Mouse (Mus musculus) liver, embryonic 11.5 days (tissue): ENCODE measurements at regions not wholly inside any gene's neighbourhood (a gene's known extent, or its start where the extent isn't known, plus 50 kb on each side); places are given as distances from the start of the nearest gene placed in this dataset.

ENCODE experiments used
- ATAC-seq: fragments of 200-750 bp; cut with Nextera tagmentation; replicated peaks from 2 replicates; pipeline ENCODE4 v1.8.0; 2017; ENCODE audit warnings: moderate number of reproducible peaks, mild to moderate bottlenecking, moderate TSS enrichment, moderate library complexity; ENCODE audit not compliant: low FRiP score
- DNase-seq: peaks from one replicate; pipeline ENCODE4 v3.0.0-alpha.2; 2017; ENCODE audit warnings: low spot score
- H3K27ac ChIP-seq: fragments of 300-500 bp; sonication (generic); 2 replicates; pipeline ENCODE4 v1.5.1; 2014; ENCODE audit warnings: mild to moderate bottlenecking, low read depth, low read length, control low read depth
- H3K27me3 ChIP-seq: fragments of 300-500 bp; sonication (generic); replicated peaks from 2 replicates; pipeline ENCODE4 v1.6.1; 2014; ENCODE audit warnings: low read length, mixed read lengths; ENCODE audit not compliant: control insufficient read depth, insufficient read depth
- H3K36me3 ChIP-seq: fragments of 300-500 bp; sonication (generic); 2 replicates; pipeline ENCODE4 v1.6.1; 2014; ENCODE audit warnings: mild to moderate bottlenecking, low read length, moderate library complexity, mixed read lengths; ENCODE audit not compliant: control insufficient read depth, insufficient read depth
- H3K4me1 ChIP-seq: fragments of 300-500 bp; sonication (generic); replicated peaks from 2 replicates; pipeline ENCODE4 v1.6.1; 2014; ENCODE audit warnings: low read length, mixed read lengths; ENCODE audit not compliant: control insufficient read depth, insufficient read depth
- H3K4me2 ChIP-seq: fragments of 300-500 bp; sonication (generic); 2 replicates; pipeline ENCODE4 v1.6.1; 2014; ENCODE audit warnings: mild to moderate bottlenecking, control low read depth, moderate library complexity
- H3K4me3 ChIP-seq: fragments of 300-500 bp; sonication (generic); 2 replicates; pipeline ENCODE4 v1.5.1; 2014; ENCODE audit warnings: low read depth, low read length, control low read depth
- H3K9ac ChIP-seq: fragments of 300-500 bp; sonication (generic); 2 replicates; pipeline ENCODE4 v1.6.1; 2014; ENCODE audit warnings: low read depth, low read length, control low read depth
- H3K9me3 ChIP-seq: fragments of 300-500 bp; sonication (generic); 2 replicates; pipeline ENCODE4 v1.6.1; 2016; ENCODE audit warnings: low read length, inconsistent platforms, mixed read lengths; ENCODE audit not compliant: control insufficient read depth
- WGBS: fragments of 180-500 bp; shearing (Covaris S2); extraction: QIAGEN DNeasy Blood & Tissue Kit; methylation state at CpG from one replicate; pipeline ENCODE4 v1.1.7; 2014; 5-methylcytosine and 5-hydroxymethylcytosine counted together

GRCm38 (mm10) chr9:41590164-41590563 is 428.7 kb upstream of the Ubash3b start:
- no peak overlapping the region for H3K9ac ChIP-seq
- ATAC-seq (no peak), DNase-seq (no peak)
- no peak overlapping the region for H3K4me2 ChIP-seq
- H3K27ac ChIP-seq, result no peak overlapping the region
- 0 out of 2 replicates have a peak, but pooled peaks cover 2% of the 10 kb centered on the region for H3K36me3 ChIP-seq
- H3K4me1 ChIP-seq, result no peaks in the 10 kb centered on the region
- H3K9me3 ChIP-seq, result no peaks in the 10 kb centered on the region
- H3K27me3 ChIP-seq, result no peaks in the 10 kb centered on the region
- no peak overlapping the region for H3K4me3 ChIP-seq
- 88% methylated on average over 4 of the region's 4 CpGs for WGBS

GRCm38 (mm10) chr9:41588466-41589425 is 427.2 kb upstream of the Ubash3b start:
- no peaks in the 10 kb centered on the region for H3K4me1 ChIP-seq
- H3K4me2 ChIP-seq, result no peak overlapping the region
- 74% methylated on average over 9 of the region's 9 CpGs for WGBS
- H3K9me3 ChIP-seq, result no peaks in the 10 kb centered on the region
- ATAC-seq, result no peak
- no peak overlapping the region for H3K27ac ChIP-seq
- H3K36me3 ChIP-seq, result 0 out of 2 replicates have a peak, but pooled peaks cover 2% of the 10 kb centered on the region
- H3K9ac ChIP-seq, result no peak overlapping the region
- H3K27me3 ChIP-seq, result no peaks in the 10 kb centered on the region
- DNase-seq, result no peak
- H3K4me3 ChIP-seq, result no peak overlapping the region

GRCm38 (mm10) chr9:41587762-41588161 is 426.3 kb upstream of the Ubash3b start:
- Histone ChIP-seq H3K4me2 (no peak overlapping the region), H3K9ac (no peak overlapping the region), H3K9me3 (no peaks in the 10 kb centered on the region), H3K4me1 (no peaks in the 10 kb centered on the region), H3K4me3 (no peak overlapping the region), H3K27me3 (no peaks in the 10 kb centered on the region), H3K36me3 (0 out of 2 replicates have a peak, but pooled peaks cover 2% of the 10 kb centered on the region), H3K27ac (no peak overlapping the region)
- DNase-seq, result no peak
- WGBS, result 63% methylated on average over 4 of the region's 4 CpGs
- ATAC-seq, result no peak

DNA sequence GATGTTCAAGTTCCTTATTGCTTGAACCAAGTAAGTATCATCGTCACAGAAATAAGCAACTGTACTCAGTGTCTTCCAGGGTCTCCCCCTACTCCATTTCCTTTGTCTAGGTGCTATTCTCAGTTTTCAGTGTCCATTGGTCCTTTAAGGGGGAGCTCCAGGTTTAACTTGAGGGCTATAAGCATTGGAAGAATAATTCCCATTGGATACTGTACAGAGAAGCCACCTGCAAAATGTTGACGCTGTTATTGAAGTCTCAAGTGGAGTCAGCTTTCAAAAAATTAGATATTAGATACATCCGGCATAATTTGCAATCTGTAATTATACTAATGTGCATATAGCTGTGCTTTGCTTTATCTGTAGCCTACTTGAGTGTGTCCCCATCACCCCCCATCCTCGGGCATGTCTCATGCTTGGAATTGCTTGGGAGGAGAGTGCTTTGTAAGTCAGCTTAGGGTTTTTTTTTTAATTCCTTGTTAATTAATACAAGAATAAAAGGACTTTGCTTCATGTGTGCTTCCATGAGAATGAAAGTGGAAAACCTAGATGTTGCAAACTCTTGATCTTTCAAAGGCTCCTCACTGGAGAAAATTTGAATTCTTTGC is 425.6 kb upstream of the Ubash3b start:
- H3K27me3 ChIP-seq, result no peaks in the 10 kb centered on the region
- H3K4me2 ChIP-seq, result no peak overlapping the region
- DNase-seq, result no peak
- H3K4me1 ChIP-seq, result no peaks in the 10 kb centered on the region
- H3K36me3 ChIP-seq, result 0 out of 2 replicates have a peak, but pooled peaks cover 2% of the 10 kb centered on the region
- no peak overlapping the region for H3K9ac ChIP-seq
- H3K27ac ChIP-seq, result no peak overlapping the region
- no peak for ATAC-seq
- no peak overlapping the region for H3K4me3 ChIP-seq
- 76% methylated on average over 4 of the region's 4 CpGs for WGBS
- no peaks in the 10 kb centered on the region for H3K9me3 ChIP-seq

DNA sequence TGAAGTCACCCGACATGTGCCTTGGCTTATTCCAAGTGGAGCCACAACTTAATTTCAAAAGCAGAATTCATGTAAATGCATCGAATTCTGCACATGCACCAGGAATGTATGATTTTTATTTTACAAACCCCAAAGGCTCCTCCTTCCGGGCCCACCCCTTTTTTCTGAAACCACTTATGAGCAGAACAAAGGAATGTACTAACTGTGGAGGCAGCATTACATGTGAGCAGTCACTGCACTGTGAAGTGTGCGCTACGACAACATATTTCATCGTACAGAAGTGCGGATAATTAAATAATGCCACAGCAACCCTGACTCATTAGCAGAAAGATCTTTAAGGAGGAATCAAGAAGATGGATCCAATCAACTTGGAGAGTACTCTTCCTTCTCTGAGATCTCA is 424.8 kb upstream of the Ubash3b start:
- Histone ChIP-seq H3K4me3 (no peak overlapping the region), H3K4me2 (no peak overlapping the region), H3K27ac (no peak overlapping the region), H3K4me1 (no peaks in the 10 kb centered on the region), H3K9ac (no peak overlapping the region), H3K9me3 (no peaks in the 10 kb centered on the region), H3K36me3 (0 out of 2 replicates have a peak, but pooled peaks cover 2% of the 10 kb centered on the region), H3K27me3 (no peaks in the 10 kb centered on the region)
- no peak for DNase-seq
- no peak for ATAC-seq
- 80% methylated on average over 7 of the region's 7 CpGs for WGBS

- Histone ChIP-seq H3K9ac (no peak overlapping the region), H3K4me2 (peak overlapping the region; percentile 23; the same call in 1 of the 2 replicates), H3K4me3 (no peak overlapping the region), H3K4me1 (no peaks in the 10 kb centered on the region), H3K36me3 (0 out of 2 replicates have a peak, but pooled peaks cover 2% of the 10 kb centered on the region), H3K27me3 (peaks cover under 1% of the 10 kb centered on the region; the same call in 1 of the 2 replicates), H3K9me3 (no peaks in the 10 kb centered on the region), H3K27ac (no peak overlapping the region)
- DNase-seq (no peak), ATAC-seq (no peak)
- 67% methylated on average over 5 of the region's 5 CpGs for WGBS
Observed at GRCm38 (mm10) chr9:41585771-41586170, 424.3 kb upstream of the Ubash3b start.

- 0 out of 2 replicates have a peak overlapping the region, but pooled peaks have one; percentile 1 for H3K4me3 ChIP-seq
- H3K4me1 ChIP-seq, result no peaks in the 10 kb centered on the region
- H3K27me3 ChIP-seq, result peaks cover 3% of the 10 kb centered on the region; the same call in 1 of the 2 replicates
- WGBS, result 64% methylated on average over 7 of the region's 7 CpGs
- no peaks in the 10 kb centered on the region for H3K9me3 ChIP-seq
- no peak for DNase-seq
- no peaks in the 10 kb centered on the region for H3K36me3 ChIP-seq
- ATAC-seq, result no peak
- no peak overlapping the region for H3K27ac ChIP-seq
- H3K4me2 ChIP-seq, result peak overlapping the region; percentile 45
- H3K9ac ChIP-seq, result no peak overlapping the region
Observed at GRCm38 (mm10) chr9:41585012-41585411, 423.5 kb upstream of the Ubash3b start.

DNA sequence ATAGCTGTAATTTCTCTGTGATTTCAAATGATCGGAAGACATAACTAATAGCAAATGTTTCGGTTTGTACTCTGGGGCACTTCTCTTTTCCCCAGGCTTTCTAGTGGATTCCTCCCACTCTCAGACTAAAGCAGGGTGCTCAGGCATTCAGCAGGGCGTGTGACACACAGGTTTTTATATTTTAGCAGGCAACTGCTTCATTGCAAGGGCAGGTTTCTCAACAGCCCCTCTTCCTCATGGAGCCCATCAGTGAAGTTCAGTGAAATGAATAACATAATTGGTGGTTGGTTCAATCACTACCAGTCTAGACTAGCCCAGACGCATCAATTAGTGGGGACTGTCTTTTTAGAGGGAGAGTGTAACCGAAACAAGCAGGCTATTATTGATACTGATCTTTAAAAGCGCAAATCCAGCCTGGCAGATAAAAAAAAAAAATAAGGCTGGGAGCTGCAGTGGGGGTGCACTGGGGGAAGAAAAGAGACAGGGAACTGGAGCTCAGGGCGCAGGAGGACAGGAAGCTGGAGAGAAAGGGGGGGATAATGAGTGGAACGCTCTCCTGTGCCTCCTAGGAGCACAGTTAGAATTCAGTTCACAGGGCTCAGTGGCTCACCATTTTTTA is 422.3 kb upstream of the Ubash3b start:
- Histone ChIP-seq H3K4me1 (no peaks in the 10 kb centered on the region), H3K27ac (peak overlapping the region; percentile 64), H3K9ac (peak overlapping the region; percentile 56)

More for the DNA sequence above, 422.3 kb upstream of the Ubash3b start:
- Histone ChIP-seq H3K27me3 (peaks cover 3% of the 10 kb centered on the region; the same call in 1 of the 2 replicates), H3K9me3 (no peaks in the 10 kb centered on the region), H3K4me2 (peak overlapping the region; percentile 54), H3K36me3 (no peaks in the 10 kb centered on the region), H3K4me3 (peak overlapping the region; percentile 38)
- DNase-seq (peak; percentile 32), ATAC-seq (no peak)
- WGBS, result 38% methylated on average over 8 of the region's 8 CpGs
